Comparison of ENCODE assay signal across 19 mouse cellular contexts in genomic region chr7:63943946-63944345, GRCm38 (mm10). TPM values are rescaled to one million over a fixed set of nuclear protein-coding genes. Genes with fewer than 3 reads are reported as not detected.
"Had no signal": no experiment of that assay in that cellular context is flagged by ENCODE, and none has a peak within 500 bp of the region (broad histone marks: within the 10 kb centered on the region; RNA-seq: fewer than 3 reads in every experiment).

No protein-coding gene starts in this region.

- H3K9me3 ChIP-seq: limb, embryonic 15.5 days; liver, embryonic 12.5 days; midbrain, embryonic 10.5 days had no signal

- H3K36me3 ChIP-seq: limb, embryonic 15.5 days; liver, embryonic 12.5 days; midbrain, embryonic 10.5 days had no signal

- H3K9ac ChIP-seq: limb, embryonic 15.5 days; liver, embryonic 12.5 days; lung, embryonic 14.5 days had no signal

- H3K4me3 ChIP-seq: limb, embryonic 15.5 days; liver, embryonic 12.5 days; midbrain, embryonic 10.5 days had no signal

- H3K27me3 ChIP-seq: limb, embryonic 15.5 days; liver, embryonic 12.5 days had no signal

- H3K27ac ChIP-seq: limb, embryonic 15.5 days; liver, embryonic 12.5 days; midbrain, embryonic 10.5 days had no signal

- DNase-seq: kidney, postnatal 10 days; layer of hippocampus, postnatal 36 days; lung, embryonic 14.5 days; lung, postnatal 10 days; lung, postnatal 4 days; right cerebral cortex, postnatal 14 days; thymus, postnatal 14 days had no signal

- H3K4me2 ChIP-seq: limb, embryonic 15.5 days; liver, embryonic 12.5 days; lung, embryonic 14.5 days had no signal

- ATAC-seq: liver, embryonic 12.5 days; midbrain, embryonic 16.5 days had no signal

RNA-seq across cellular contexts. Expression of gene E030018B13Rik, which starts 27.3 kb away (rescaled TPM):
- total RNA-seq: layer of hippocampus, postnatal 36 days; left cerebral cortex, adult 8-10 months; left cerebral cortex, postnatal 25 days; megakaryocyte, adult 5-6 weeks had no signal
- polyA plus RNA-seq: large intestine, adult 2 months; limb, embryonic 11.5 days; limb, embryonic 15.5 days; liver, embryonic 12.5 days; liver, embryonic 16.5 days; midbrain, embryonic 10.5 days; midbrain, embryonic 16.5 days; small intestine, adult 2 months; stomach, embryonic 16.5 days had no signal
